Mouse (Mus musculus) fat pad, adult 2 months (tissue): ENCODE data around the gene Cnst.

ENCODE experiments used
- DNase-seq: peaks from one replicate; pipeline ENCODE4 v3.0.0-alpha.2; 2011; ENCODE audit warnings: low read depth, low spot score; ENCODE audit errors: extremely low read depth

Gene Cnst

DNA sequence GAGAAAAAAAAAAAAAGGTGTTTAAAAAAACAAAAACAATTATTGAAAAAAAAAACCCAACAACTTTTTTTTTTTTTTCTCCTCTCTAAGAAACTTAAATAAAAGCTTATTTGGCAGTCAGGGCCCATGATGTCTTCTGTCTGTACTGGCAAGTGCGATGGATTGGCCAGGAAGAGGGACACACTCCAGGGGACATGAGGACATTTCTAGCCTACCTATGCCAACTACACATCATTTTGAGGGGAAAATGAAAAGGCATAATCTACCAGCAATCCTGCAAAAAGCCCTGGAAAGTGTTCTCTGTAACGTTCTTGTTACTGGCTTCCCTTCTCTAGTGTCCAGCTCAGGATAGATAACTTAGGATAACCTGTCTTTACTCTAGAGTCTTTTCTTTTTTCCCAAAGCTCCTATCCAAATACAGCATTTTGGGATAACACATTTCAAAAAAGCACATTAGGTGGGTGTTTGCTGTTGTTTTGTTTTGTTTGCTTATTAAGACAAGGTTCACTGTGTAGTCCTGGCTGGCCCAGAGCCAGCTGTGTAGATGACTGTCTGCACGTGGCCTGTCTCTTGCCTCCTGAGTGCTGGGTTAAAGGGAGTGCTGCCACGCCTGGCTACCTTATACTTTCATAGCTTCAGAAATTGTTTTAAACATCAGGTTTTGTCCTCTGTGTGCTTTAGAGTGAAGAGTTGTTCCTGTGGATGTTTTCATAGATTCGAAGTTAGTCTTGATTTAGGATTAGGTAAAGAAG is 7.2 kb downstream of the Cnst start:
- DNase-seq = no peak

DNA sequence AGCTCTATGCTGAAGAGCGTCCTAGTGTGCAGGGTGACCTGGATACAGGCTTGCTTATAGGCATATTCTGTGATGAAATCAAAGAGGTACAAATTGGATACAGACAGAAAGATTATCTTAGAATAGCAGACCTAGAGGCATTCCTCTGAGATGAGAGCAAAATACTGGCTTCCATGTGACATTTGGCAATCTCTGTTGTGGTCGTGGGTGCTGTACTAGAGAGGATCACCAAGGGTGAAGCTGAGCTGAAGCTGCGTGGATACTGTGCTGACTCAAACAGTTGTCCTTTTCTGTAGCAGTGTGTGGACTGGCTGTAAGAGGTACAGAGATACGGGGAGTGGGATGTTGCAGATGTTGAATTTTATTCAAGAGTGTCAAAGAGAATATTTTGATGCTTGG is 7.8 kb downstream of the Cnst start:
- no peak for DNase-seq

DNA sequence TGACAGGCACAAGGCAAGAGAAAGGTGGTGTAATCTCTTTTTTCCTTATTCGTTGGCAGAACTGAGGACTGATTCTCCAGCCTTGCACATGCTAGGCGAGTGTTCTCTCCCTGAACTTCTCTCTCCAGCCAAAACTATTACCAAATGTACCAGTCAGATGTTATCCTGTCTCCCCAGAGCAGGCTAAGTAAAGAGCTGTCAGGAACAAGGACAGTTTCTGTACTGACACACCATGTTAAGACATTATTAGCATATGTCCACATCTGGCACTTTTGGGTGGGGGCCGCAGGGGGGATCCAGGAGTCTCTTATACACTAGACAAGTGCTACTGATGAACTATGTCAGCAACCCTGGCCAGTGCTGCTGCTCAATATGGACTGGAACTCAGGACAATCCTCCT is 10.8 kb downstream of the Cnst start:
- no peak for DNase-seq

DNA sequence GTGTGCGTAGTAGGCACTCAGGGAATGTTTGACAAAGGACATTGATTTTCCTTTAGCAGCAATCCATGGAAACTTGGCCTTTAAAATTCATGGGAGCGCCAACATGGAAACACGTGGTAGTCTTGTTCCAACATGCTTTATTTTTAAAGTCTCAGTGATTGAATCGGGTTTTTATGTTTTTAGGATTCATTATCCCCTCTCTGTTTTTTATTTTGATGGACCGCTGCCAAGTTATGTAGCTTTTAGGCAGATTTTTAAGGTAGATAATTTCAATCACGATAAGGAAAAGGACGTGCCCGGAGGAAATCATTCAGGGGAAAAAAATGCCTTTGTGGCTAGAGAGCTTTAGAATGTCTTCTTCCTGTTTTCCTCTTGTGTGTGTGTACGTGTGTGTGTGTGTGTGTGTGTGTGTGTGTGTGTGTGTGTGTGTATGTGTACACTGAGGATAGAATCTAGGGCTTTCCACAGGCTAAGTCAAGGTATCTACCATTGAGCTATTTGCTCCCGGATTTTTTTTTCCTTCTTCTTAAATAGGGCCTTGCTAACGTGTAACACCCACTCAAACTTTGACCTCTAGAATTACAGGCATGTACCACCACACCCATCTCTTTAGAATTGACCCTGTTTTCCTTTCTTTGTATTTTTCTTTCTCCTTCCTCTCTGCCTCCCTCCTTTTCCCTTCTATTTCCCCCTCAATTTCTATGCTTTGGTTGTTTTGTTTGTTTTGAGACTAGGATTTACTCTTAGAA is 13.4 kb downstream of the Cnst start:
- no peak for DNase-seq

DNA sequence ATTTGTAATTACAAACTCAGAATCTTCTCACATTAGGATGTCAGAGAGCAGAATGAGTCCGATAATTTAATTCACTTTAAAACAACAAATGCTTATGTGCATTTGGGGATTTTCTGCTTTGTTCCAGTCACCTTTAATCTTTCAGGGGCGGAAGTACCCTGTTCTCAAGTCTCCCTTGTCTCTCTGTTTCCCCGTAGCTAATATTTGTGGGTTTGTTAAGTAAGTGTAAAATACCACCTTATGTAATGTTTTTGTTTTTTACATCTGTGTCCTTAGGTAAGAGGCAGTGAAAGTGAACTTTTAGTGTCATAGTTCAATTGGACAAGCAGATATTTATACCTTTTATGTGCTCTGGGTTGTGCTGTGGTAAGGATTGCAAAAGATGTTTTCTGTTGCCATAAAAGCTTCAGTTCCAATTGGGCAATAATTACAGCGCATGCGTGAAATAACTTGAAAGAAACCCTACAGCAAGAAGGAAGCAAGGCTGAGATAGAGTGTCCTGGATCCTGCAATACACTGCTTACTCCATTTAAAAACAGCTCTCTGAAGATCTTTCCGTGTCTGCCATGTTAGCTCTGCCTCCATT is 14.8 kb downstream of the Cnst start:
- no peak for DNase-seq

DNA sequence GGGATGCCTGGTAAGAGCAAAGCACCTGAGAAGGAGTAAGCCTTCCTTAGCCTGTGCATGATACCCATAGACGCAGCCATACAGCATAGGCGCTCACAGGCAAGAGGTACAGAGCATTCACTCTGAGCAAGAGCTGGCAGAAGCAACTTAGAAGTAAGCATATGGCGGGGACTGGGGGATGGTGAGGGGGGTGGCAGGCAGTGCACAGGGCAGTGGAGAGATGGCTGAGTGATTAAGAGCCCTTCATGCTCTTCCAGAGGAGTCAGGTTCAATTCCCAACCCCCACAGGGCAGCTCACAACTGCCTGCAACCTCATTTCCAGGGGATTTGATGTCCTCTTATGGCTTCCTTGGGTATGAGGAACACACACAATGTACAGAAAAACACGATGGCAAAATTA is 17.0 kb downstream of the Cnst start:
- DNase-seq = no peak

DNA sequence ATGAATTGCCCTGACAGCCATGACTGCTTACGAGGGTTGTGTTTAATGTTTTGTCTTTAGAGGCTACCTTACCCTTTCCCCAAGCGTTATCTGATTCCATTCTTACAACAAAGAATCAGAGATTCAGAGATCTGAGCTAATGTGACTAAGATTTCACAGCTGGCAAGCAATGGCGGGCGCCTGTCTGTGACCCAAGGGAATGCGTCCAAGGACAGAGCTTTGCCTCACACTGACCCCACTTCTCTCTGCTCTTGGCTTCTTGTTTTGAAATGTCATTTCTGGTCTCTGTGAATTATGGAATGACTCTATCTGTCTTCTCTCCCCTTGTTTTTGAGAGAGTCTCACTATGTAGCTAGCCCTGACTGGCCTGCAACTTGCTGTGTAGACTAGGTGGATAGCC is 17.8 kb downstream of the Cnst start:
- no peak for DNase-seq

DNA sequence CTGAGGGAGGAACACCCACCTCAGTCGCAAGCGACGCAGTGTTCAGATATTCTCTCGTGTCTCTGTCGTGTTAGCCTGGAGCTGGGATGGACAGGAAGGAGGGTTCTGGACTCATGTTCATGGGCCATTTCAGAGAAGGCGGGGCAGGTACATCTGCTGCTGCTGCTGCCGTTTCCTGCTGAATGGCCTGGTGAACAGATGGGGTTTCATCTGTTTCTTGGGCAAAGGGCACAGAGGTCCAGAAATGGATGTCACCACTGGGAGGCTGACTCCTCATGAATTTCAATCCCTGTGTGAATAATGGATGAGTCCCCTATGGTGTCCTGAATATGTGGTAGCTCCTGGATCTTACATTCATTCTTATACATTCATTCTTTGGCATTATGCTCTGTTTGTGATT is 21.4 kb downstream of the Cnst start:
- no peak for DNase-seq

DNA sequence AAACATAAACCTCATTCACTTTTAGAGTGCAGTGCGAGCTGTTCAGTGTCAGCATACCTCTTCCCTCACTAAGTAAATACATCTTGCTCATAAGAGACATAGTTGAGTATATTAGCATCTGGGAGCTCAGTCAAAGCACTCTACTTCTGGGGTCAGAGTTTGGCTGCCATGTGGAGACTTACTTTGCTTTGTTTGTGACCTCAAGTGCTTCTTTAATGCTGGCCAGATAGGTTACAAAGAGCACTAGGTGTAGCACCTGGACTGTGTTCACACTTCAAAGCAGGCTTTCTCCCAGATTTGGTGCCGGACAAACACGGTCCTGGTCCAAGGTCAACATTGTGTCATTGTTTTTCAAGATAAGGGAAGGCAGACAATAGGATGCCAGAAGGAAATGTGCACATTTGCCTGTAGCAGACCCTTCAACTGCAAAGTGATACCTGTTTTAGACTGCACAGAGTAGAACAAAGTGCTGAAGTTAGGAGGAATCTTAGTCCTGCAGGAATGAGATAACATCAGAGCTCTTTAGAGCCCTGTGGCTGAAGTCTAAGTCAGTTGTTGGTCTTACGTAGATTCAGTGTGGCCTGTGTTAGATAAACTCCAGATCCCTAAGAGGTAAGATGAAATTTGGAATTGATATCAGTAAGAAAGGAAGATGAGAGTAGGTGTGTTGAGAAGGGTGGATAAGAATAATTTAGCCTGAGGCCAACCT is 22.7 kb downstream of the Cnst start:
- DNase-seq = no peak

DNA sequence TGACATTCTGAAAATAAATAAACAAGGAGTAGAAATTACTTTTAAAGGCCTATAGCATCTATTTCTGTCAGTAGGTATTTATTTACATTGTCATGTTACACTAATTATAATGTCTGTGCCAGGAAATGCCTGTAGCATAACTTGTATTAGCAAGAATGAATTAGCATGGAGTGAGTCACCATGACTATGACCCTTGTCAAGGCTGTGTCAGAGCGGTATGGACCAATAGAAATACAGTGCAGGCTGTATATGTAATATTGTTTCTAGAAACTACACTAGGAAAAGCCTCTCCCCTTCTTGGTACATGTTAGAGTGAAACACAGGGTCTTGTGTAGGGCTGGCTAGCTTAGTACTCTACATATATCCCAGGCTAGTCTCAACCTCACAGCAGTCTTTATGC is 24.3 kb downstream of the Cnst start:
- DNase-seq = no peak

DNA sequence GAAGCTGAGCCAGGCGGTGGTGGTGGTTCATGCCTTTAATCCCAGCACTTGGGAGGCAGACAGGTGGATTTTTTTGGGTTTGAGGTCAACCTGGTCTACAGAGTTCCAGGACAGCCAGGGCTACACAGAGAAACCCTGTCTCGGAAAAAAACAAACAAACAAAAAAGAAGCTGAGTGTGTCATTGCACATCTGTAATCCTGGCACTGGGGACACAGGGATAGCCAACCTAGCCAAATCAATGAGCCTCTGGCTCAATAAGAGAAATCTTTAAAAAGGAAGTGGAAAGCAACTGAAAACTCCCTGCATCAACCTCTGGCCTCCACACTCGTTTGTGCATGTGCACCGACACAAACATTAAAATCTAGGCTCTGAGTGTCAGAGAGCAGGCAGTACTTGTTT is 25.5 kb downstream of the Cnst start:
- no peak for DNase-seq

DNA sequence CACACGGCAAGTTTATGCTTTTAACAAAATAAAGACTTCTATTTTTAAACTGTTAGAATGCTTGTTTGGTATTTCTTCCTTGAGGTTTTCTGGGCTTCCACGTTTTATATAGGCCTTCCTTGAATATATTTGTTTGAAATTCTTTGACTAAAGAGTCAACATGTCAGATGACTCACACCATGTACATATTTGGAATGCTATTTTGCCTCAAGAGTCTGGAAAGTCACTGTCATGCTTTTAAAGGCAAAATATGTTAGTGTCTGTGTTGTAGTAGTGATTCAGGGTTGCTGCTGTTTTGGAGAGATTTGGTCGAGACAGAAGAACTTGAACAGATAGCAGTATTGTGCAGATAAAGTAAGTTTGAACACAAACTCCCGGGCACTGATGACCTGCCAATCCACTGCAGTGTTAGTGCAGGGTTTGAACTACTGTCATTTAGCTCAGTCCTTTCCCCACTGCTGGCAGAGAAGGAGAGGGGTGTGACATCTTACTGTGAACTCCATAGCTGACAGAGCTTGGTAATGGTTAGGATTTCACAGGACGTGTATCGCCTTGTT is 27.6 kb downstream of the Cnst start:
- no peak for DNase-seq

DNA sequence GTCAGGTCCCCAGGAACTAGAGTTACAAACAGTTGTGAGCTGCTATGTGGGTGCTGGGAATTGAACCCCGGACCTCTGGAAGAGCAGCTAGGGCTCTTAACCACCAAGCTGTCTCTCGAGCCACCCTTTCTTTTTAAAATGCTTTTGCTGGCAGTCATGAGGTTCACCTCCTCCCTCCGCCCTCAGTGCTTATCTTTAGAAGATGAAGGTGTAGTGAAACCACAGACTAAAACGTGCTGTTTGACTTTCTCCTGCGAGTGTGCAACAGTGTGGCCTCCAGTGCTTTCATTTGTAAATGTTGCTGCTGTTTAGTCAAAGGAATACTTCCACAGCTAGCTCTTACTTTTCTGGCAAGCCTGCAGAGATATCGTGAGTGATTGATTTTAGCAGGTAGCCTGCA is 32.5 kb downstream of the Cnst start:
- no peak for DNase-seq

DNA sequence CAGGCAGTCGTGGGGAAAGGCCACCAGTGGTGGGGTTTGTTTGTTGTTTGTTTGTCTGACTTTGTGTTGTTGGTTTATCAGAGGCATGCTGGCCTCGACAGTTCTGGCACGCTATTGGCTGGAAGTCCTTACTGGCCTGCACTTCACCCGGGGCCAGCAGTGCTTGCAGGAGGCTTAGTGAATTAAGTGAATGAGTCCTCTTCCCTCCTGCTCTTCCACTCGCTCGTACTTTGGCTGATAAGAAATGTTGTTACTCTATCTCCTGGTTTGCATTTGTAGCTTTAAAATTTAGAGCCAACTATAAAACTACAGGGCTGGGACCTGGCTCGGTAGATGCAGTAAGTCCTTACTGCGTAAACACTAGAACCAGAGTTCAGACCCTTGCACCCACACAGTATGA is 34.0 kb downstream of the Cnst start:
- no peak for DNase-seq

DNA sequence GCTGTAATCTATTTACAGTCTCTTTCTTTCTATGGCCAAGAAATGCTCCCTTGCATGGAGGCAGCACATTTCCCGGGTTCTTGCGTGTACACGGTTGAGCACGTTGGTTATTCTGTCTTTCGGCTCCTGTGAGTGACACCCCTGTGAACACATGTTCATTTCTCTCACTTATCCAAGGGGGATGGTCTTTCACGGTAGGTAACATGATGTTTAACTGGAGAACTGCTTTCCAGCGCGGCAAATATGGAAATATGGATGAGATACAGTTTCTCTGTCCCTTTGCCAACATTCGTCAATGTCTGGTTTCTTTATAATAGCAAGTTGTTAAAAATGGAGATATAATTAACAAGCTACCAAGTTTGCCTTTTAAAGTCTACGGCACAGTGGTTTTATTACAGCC is 35.3 kb downstream of the Cnst start:
- no peak for DNase-seq

DNA sequence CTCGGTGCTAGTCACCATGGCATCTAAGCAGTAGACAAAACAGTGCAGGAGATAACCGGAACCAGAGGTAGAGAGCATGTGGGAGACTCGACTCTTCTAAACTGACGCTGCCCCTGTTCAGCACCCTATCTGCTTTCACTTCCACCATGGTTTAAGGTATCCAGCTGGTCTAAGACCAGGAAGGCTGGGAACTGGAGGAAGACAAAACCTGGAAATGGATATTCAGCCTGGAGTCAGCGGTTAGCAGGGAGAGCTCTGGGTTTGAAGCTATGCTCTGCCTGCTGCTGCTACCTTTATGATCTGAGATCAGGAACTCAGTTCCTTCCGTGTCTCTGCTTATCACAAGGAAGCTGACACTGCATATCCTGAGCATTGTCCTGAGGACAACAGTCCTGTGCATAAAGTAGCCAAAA is 35.9 kb downstream of the Cnst start:
- no peak for DNase-seq

DNA sequence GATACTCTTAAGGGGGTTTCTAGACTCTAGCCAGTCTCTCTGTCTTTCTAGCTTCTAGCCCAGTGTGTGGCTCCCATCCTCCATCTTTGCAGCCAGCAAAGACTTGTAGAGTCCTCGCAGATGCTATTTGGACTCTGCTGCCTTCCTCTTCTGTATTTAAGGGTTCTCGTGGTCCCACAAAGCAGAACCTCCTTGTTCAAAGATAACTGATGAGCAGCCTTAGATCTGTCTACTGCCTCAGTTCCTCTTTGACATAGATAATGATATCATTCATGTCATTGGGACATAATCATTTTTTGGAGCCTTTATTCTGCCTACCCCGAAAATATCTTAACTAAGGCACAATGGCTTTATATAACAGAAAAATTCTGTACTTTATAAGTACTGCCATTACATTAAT is 36.9 kb downstream of the Cnst start:
- DNase-seq = no peak

DNA sequence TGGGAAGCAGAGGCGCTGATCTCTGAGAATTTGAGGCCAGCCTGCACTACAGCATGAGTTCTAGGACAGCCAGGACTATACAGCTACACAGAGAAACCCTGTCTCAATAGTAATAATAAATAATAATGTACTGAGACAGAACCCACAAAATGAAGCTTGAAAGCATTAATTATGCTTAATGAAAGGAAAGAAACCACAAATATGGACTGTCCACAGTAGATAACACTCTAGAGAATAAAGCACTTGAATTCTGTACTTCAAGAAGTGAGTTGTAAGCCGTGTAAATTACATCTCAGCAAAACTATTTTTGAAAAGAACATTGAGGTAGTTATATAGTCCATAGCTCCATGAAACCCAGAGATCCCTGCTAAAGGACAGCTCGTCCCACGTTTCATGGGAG is 38.0 kb downstream of the Cnst start:
- no peak for DNase-seq

DNA sequence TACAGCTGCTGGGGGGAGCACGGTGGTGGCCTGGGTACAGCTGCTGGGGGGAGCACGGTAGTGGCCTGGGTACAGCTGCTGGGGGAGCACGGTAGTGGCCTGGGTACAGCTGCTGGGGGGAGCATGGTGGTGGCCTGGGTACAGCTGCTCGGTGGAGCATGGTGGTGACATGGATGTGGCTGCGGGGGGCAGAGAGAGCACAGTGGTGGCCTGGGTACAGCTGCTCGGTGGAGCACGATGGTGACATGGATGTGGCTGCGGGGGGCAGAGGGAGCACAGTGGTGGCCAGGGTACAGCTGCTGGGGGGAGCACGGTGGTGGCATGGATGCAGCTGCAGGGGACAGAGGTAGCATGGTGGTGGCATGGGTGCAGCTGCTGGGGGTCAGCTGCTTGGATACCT is 39.5 kb downstream of the Cnst start:
- DNase-seq = no peak

DNA sequence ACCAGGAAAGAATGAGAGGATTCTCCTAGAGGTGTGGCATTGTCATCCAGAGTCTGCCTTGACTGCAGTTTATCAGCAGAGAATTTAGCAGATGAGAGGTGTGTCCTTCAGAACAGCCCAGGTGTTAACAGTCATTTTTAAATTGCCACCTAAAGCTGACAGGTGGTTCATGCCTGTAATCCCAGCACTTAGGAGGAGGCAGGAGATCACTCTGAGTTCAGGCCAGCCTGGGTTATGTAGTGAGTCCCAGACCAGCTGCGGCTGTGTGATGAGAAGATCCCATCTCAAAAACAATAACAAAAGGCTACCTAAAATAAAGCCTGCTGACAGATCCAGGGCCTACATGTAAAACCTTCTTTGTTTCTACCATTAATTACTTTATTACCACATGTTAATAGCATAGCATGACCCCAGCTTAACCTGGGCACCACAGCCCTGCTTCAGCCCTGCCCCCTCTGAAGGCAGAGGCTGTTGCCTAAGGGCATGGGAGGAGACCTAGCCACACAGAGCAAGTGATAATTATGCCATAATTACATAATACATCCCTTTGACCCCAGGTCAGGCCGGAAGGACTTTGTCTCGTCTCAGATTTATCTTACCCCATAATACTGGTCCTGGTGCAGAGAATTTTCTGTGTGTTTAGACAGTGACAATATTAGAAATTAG is 40.4 kb downstream of the Cnst start:
- DNase-seq = no peak

DNA sequence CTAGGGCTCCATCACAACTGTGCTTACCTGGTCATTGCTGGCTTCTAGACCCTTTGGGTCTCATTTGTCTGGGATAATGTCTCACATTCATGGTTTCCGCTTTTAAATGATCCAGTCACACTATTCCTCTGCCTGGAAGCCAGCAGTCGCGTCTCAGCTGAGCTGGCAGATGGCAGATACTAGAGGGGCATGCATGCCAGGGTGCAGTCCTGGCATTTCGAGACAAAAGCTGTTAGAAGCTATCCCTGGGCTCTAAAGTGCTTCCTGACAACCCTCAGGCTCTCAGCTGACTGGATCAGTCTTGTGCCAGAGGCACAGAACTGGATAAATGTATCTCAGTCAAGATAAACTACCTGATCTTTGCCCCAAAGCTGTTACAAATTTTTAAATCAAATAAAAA is 42.1 kb downstream of the Cnst start:
- no peak for DNase-seq
